Mouse (Mus musculus) mouse trophoblast stem cell (cell line): ENCODE data around the gene Vps35l.

Source experiments
- in situ Hi-C, 2 experiments: fragments of 300-500 bp; cut with MseI, MboI; formaldehyde crosslinking; loops; 2 replicates in 1 of 2; 3 replicates in 1 of 2; pipeline ENCODE4 v1.15.1; 2025

Vps35l gene

GRCm38 (mm10) chr7:118858640-118859039 is 118.6 kb downstream of the Vps35l start:
- in situ Hi-C loops: no loop called here

- in situ Hi-C loops: no loop called here
Measured at GRCm38 (mm10) chr7:118865362-118865761, 125.3 kb downstream of the Vps35l start.

GRCm38 (mm10) chr7:118879466-118880029 is 139.5 kb downstream of the Vps35l start:
- in situ Hi-C loops: loop anchor here in 1 of 2 experiments (10.0 kb wide), 1 partner anchor 115 kb away; the partner anchor contains the start of gene Gprc5b

- in situ Hi-C loops: no loop called here
Measured at GRCm38 (mm10) chr7:118883957-118884356, 143.9 kb downstream of the Vps35l start.

GRCm38 (mm10) chr7:118884969-118885368 is 144.9 kb downstream of the Vps35l start:
- in situ Hi-C loops: no loop called here

- in situ Hi-C loops: no loop called here
Measured at GRCm38 (mm10) chr7:118887303-118888055, 147.5 kb downstream of the Vps35l start.

GRCm38 (mm10) chr7:118889046-118889680 is 149.1 kb downstream of the Vps35l start:
- in situ Hi-C loops: no loop called here
